Mouse (Mus musculus) mouse trophoblast stem cell (cell line): ENCODE data around the gene Zfp873.
"Not testable (repeated sequence)": the region's sequence is repeated elsewhere in the genome, so short reads cannot be mapped to it uniquely, and the experiment has no call there.

Experiments used
- in situ Hi-C, 2 experiments: fragments of 300-500 bp; cut with MseI, MboI; formaldehyde crosslinking; loops; 2 replicates in 1 of 2; 3 replicates in 1 of 2; pipeline ENCODE4 v1.15.1; 2025

The Zfp873 gene

DNA sequence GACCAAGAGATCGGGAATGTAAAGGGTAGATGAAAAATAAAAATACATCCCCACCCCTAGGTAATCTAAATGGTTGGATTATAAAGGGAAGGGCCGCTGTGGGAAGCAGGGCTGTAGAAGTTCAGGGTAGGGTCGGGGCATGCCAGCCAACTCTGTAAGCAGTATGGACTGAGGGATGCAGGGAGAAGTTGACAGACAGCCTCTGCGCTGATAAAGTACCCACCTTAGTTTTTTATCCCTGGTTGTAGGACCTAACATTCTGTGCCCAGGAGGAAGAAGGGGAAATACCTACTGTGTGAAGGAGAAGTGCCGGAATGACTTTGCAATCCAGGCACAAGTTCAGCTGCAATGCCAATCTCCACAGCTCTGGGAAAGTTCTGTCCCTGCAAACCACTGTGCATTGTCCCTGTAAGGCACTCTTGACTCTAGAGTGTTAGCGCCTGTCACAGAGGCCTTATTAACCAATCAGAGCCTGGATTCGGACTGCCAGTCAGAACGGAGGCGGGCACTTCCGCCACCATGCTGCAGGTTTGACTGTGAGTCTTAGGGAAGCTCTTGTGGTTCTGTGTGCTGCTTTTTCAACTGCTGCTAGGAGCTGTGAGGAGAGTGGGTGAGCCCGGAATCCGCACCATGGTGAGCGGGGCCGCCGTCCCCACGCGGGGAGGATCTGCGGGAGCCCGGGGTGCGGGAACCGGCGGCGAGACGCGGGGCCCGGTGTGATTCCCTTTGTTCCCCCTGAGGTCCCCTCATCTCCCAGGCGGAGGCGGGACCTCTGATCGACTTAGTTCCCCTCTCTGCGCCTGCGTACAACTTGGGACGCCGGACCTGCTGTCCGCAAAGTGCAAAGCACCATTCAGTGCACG, at the start of gene Zfp873:
TSS of gene Zfp873 (plus strand) at position 527 of the 863 bp plus-strand sequence.
- in situ Hi-C loops, result loop anchor here (5.0 to 25.0 kb wide), 2 partner anchors 129 to 411 kb away; partner anchors contain the start of genes Ankrd24 (in 2 of the 2), Gm10778 (in 2 of the 2) and Sirt6 (in 2 of the 2)

DNA sequence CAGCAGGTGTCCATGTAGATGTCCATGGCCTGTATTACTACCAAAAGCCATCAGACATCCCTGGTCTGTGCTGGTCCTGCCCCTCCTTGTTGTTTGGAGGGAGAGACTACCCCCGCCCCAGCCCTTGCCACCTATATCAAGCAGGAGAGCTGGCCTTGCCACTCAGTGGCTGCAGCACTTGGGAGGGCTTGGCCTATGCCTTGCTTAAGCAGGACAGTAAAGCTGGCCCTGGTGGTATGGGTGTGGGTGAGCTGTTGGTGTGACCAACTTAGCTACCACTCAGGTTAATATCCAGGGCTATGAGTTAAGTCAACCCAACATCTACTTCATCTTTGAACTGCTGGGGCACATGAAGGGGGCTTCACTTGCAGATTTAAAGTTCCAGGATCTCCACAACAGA, 44.7 kb upstream of the Zfp873 start:
- in situ Hi-C loops, result not testable (repeated sequence)

DNA sequence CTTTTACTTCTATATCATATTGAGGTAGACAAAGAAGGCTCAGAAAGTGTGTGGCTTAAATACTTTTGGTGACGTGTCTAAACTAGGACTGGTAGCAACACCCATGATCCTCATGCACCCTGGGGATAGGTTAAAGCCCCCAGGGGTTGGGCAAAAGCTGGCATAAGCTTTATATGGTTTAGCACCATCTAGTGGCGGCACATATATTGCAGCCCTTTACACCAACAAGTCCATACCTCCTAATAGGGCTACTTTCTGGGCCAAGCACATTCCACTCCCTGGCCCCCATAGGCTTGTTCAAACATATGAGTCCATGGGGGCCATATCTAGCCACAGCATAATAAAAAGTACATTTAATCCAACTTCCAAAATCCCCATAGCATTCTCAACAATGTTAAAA, 43.1 kb upstream of the Zfp873 start:
- in situ Hi-C loops, result not testable (repeated sequence)

DNA sequence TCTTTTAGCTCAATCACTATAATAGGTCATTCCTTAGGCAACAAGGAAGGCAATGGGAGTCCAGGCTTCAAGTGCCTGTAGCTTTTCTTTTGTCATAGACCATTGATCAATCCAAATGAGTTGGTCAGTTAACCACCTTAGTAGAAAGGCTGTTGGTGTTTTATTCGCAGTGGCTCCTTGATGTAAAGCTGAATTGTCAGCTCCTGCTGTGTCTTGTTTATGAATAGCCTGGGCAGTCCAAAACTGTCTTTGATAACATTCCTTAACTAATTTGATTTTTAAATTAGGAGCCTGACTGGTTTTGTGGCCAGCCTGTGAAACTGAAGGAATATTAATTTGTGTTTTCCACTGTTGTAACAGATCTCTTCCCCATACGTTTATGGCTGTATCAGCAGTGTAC, 5.7 kb upstream of the Zfp873 start:
- in situ Hi-C loops, result loop anchor here (25.0 kb wide), 1 partner anchor 405 kb away; the partner anchor contains the start of genes Ankrd24 (in 2 of the 2), Gm10778 (in 2 of the 2) and Sirt6 (in 2 of the 2)

DNA sequence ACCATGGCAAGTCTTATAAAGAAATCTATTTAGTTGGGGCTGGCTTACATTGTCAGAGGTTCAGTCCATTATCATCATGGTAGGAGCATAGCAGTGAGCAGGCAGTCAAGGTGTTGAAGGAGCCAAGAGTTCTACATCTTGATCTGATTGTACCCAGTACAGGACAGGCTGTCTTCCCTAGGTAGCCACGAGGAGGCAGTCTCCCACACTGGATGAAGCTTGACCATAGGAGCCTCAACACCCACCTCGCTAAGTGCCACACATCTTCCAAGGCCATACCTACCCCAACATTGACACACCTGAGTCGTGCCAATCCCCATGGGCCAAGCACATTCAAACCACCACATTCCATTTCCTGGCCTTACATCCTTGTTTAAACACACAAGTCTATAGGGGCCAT, 1.3 kb upstream of the Zfp873 start:
- in situ Hi-C loops, result loop anchor here (5.0 to 25.0 kb wide), 2 partner anchors 131 to 409 kb away; partner anchors contain the start of genes Ankrd24 (in 2 of the 2), Gm10778 (in 2 of the 2) and Sirt6 (in 2 of the 2)

DNA sequence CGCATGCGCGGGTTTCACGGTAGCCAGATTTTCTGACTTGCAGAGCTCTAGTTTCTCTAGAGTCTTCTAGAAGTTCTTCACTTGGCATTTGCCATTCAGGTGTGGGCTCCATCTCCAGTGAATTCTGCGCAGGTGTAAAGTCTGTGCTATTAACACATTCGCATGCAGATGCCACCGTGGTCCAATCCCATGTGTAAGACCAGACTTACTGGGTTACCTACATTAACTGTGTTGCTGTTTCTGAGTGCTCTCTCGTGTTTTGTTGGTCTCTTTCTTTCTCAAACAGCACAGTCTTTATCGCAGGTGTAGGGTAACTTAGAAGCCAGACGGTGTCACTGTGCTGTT, 509 bp downstream of the Zfp873 start:
- in situ Hi-C loops, result loop anchor here (5.0 to 25.0 kb wide), 2 partner anchors 129 to 411 kb away; partner anchors contain the start of genes Ankrd24 (in 2 of the 2), Gm10778 (in 2 of the 2) and Sirt6 (in 2 of the 2)

DNA sequence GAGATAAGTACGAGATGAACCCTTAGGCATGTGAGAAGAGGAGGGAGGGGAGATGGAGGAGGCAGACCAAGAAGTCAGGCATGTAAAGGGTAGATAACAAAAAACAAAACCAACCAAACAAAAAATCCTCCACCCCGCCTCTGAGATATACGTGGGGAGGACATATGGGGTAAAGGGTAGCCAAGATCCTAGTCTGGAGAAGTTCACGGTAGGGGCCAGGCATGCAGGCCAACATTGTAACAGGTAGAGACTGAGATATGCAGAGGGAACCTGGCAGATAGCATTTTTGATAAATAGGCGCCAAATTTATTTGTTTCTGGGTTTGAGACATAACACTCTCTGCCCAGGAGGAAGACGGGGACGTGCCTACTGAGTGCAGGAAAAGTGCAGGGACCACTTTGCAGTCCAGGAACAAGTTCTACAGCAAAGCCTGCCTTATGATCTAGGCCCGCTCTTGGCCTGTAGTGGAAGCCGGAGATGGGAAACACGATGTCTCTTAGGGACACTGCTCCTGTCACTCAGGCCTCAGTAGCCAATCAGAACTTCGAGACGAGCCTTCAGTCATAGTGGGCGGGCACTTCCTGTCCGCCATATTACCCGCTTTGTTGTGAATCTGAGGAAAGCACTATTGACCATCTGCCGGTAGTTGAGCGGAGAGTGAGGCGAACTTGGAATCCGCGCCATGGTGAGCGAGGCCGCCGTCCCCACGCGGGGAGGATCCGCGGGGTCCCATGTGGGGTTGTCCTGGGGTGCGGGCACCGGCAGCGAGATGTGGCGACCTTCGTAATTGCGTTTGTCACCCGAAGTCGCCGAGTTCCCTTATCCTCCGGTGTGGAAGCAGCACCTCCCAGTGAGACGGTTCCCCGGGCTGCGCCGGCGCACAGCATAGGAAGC, 35.1 kb downstream of the Zfp873 start, which contains the start of gene BC024063:
TSS of gene BC024063 (plus strand) at position 626 of the 894 bp plus-strand sequence.
- in situ Hi-C loops, result not testable (repeated sequence)

DNA sequence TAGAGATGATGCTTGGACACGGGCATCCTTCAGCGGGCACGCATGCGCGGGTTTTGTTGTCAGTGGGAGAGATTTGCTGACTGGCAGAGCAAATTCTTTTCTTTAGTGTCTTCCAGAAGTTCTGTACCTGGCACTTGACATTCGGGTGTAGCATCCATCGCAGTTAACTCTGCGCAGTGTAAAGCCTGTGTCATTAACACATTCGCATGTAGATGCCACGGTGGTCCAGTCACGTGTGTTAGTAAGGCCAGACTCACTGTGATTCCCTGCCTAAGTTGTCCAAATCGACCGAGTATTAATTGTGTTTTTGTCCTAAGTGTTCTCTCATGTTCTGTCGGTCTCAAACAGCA, 35.7 kb downstream of the Zfp873 start:
- in situ Hi-C loops, result not testable (repeated sequence)
